Mouse (Mus musculus) adrenal gland, postnatal 4 days (tissue): Measurements from ENCODE around the gene Rtn3. TPM values are rescaled to one million over a fixed set of nuclear protein-coding genes. Genes with fewer than 3 reads are reported as not detected.

Experiments used
- DNase-seq, 2 experiments: peaks; one replicate each; pipeline ENCODE4 v3.0.0; 2021 to 2022; ENCODE audit warnings: low spot score in 2 of 2, mixed read lengths in 2 of 2
- microRNA-seq: library from miRNA; unstranded; fragments of <30 nt; microRNA quantifications from one replicate; pipeline ENCODE4 v1.2.0, GENCODE M21; 2021
- total RNA-seq, 2 experiments: library from RNA; stranded (reverse); gene quantifications; 2 replicates each; pipeline ENCODE4 v1.2.3; 2021

Rtn3 gene
- total RNA-seq, 2 experiments from 2014 or later, result 130 to 147 TPM

GRCm38 (mm10) chr19:7382903-7383865 is 99.9 kb downstream of the Rtn3 start, which contains the start of gene Spindoc:
Spindoc (minus strand) TSS chr19:7382994.
- DNase-seq, result peak; percentile 96 to 98

DNA sequence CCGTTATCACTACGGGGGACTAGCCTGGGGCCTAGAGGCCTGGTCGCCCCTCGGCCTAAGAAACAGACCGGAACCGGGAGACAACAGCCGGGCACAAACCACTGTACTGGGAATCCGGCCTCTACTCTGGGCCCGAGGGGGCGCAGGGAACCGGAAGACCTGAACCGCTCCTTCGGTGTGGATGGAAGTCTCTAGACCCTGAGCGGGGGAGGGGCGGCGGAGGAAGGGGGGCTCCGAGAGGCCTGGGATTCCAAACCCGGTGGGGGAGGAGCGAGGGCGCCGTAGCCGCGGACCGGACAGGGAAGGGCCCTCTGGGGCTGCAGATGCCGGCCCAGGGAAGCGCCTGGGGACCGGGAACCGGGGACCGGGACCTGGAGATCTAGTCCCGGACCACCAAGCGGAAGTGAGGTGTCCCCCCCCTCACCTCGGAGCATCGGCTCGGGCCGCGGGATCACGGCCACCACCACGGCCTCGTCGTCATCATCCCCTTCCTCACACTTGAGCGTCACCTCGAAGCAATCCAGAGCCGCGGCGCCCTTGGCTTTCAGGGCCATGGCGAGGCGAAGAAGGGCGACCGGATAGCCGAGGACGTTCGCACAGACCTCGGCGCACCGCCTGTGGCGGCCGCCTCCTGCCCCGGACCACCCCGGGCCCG is 100.7 kb downstream of the Rtn3 start:
- DNase-seq, result peak; percentile 39 to 46

DNA sequence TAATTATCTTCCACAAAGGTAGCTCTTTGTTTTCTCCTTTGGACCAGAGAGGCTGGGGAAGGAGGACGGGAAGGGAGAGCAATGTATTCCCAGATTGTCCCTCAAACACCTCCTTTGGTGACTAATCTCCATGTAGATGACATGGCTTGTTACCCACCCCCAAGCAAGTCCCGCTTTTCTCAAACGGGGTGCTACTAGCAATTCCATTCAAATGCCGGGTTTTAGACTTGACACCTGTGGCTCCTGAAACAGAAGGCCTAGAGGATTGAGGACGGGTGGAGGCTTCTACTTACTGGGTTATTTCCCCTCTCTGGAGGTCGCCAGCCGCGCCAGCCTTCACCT is 101.2 kb downstream of the Rtn3 start:
- no peak for DNase-seq

- no peak for DNase-seq
These were observed 105.4 kb downstream of the Rtn3 start for GRCm38 (mm10) chr19:7377639-7378038.

Small RNA genes within 50 kb of the gene (microRNA-seq; reads per million reads assigned to microRNA genes)
- 0.79 reads per million for gene Mir6991

Other genes with a start within 250 kb of the Rtn3 start
- 10 to 100 TPM; 47.1 to 48.3 TPM for gene Naa40, start 242.1 kb downstream of the Rtn3 start, total RNA-seq
- gene Rcor2, start 216.0 kb downstream of the Rtn3 start, total RNA-seq, result 10 to 100 TPM; 13.4 to 14.8 TPM
- 10 to 100 TPM; 74.7 to 81.2 TPM for gene Mark2, start 141.4 kb downstream of the Rtn3 start, total RNA-seq
- 10 to 100 TPM; 35.4 to 39.4 TPM for gene Spindoc, start 100.3 kb downstream of the Rtn3 start, total RNA-seq
- 10 to 100 TPM; 45.3 to 49.2 TPM for gene 2700081O15Rik, start 65.7 kb downstream of the Rtn3 start, total RNA-seq
- 100 to 1,000 TPM; 112 to 117 TPM for gene Atl3, start 10.8 kb upstream of the Rtn3 start, total RNA-seq
- gene Pla2g16, start 74.2 kb upstream of the Rtn3 start, total RNA-seq, result 10 to 100 TPM; 33.0 to 41.5 TPM
- gene Lgals12, start 123.9 kb upstream of the Rtn3 start, total RNA-seq, result 10 to 100 TPM; 10.4 to 12.3 TPM
- gene Hrasls5, start 129.3 kb upstream of the Rtn3 start, total RNA-seq, result not detected
- 1 to 10 TPM in 1 of 2 experiments, under 1 TPM in 1; 0.14 to 2.4 TPM for gene Slc22a19, start 228.0 kb upstream of the Rtn3 start, total RNA-seq